28 mouse cellular contexts compared by ENCODE assay signal in the genomic region with DNA sequence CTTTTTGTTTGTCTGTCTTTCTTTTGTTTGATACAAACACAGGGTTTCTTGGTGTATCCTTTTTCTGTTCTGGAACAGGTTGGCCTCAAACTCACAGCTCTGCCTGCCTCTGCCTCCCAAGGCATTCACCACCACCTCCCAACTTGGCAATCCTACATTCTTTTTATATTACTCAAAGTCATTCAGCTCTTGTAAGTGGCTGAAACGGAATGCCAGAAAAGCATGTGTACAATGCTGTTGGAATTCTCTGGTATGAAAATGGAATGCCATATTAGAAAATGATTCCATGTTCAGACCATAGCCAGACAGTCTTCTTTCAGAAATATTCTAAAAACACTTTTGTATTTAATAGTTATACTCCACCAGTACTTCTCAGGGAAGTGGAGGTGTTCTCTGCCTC.
"Had no signal": no experiment of that assay in that cellular context is flagged by ENCODE, and none has a peak within 500 bp of the region (broad histone marks: within the 10 kb centered on the region; RNA-seq: fewer than 3 reads in every experiment).

No protein-coding gene starts in this region.

- H3K4me3 ChIP-seq: gastrocnemius, adult 2 months; heart, adult 2 months; heart, embryonic 13.5 days; heart, embryonic 15.5 days; hindbrain, embryonic 13.5 days; hindbrain, embryonic 15.5 days; kidney, embryonic 15.5 days; layer of hippocampus, adult 2 months; left cerebral cortex, adult 2 months; limb, embryonic 10.5 days; limb, embryonic 12.5 days; liver, embryonic 13.5 days; liver, embryonic 15.5 days had no signal

- H3K9me3 ChIP-seq: heart, embryonic 13.5 days; heart, embryonic 15.5 days; hindbrain, embryonic 13.5 days; hindbrain, embryonic 15.5 days; kidney, embryonic 15.5 days; limb, embryonic 10.5 days; limb, embryonic 12.5 days; liver, embryonic 13.5 days; liver, embryonic 15.5 days had no signal

- H3K27ac ChIP-seq: gastrocnemius, adult 2 months; heart, adult 2 months; heart, embryonic 13.5 days; heart, embryonic 15.5 days; hindbrain, embryonic 13.5 days; hindbrain, embryonic 15.5 days; hindbrain, postnatal 0 days; kidney, embryonic 15.5 days; kidney, postnatal 0 days; layer of hippocampus, adult 2 months; left cerebral cortex, adult 2 months; limb, embryonic 10.5 days; limb, embryonic 12.5 days; liver, embryonic 13.5 days; liver, embryonic 15.5 days had no signal

- H3K27me3 ChIP-seq: heart, embryonic 13.5 days; heart, embryonic 15.5 days; hindbrain, embryonic 13.5 days; hindbrain, embryonic 15.5 days; kidney, embryonic 15.5 days; limb, embryonic 12.5 days; liver, embryonic 13.5 days; liver, embryonic 15.5 days had no signal

- ATAC-seq: hindbrain, postnatal 0 days; intestine, embryonic 16.5 days had no signal

- DNase-seq: gastrocnemius, adult 2 months; gastrocnemius, postnatal 10 days; gastrocnemius, postnatal 25 days; heart, adult 2 months; heart, postnatal 14 days; heart, postnatal 36 days; kidney, adult 11 months; kidney, adult 2 months; kidney, adult 9 months; kidney, postnatal 25 days; kidney, postnatal 4 days; liver; liver, embryonic 13.5 days had no signal

- H3K9ac ChIP-seq: heart, embryonic 13.5 days; heart, embryonic 15.5 days; hindbrain, embryonic 13.5 days; hindbrain, embryonic 15.5 days; kidney, embryonic 15.5 days; limb, embryonic 12.5 days; liver, embryonic 13.5 days; liver, embryonic 15.5 days had no signal

- H3K4me2 ChIP-seq: heart, embryonic 11.5 days; heart, embryonic 13.5 days; heart, embryonic 15.5 days; hindbrain, embryonic 13.5 days; hindbrain, embryonic 15.5 days; kidney, embryonic 15.5 days; limb, embryonic 12.5 days; liver, embryonic 11.5 days; liver, embryonic 13.5 days; liver, embryonic 15.5 days had no signal
